Mouse (Mus musculus) heart, adult 18-20 months (tissue): ENCODE data around the gene Brox. TPM values are rescaled to one million over a fixed set of nuclear protein-coding genes. Genes with fewer than 3 reads are reported as not detected.

Experiments used
- DNase-seq, 2 experiments: peaks; one replicate each; pipeline ENCODE4 v3.0.0; 2021 to 2022; ENCODE audit warnings: mixed read lengths in 1 of 2
- total RNA-seq, 2 experiments: library from RNA; stranded (reverse); gene quantifications; 2 replicates each; pipeline ENCODE4 v1.2.3; 2021

The Brox gene
- total RNA-seq, 2 experiments from 2014 or later, result 29.4 to 31.9 TPM

DNA sequence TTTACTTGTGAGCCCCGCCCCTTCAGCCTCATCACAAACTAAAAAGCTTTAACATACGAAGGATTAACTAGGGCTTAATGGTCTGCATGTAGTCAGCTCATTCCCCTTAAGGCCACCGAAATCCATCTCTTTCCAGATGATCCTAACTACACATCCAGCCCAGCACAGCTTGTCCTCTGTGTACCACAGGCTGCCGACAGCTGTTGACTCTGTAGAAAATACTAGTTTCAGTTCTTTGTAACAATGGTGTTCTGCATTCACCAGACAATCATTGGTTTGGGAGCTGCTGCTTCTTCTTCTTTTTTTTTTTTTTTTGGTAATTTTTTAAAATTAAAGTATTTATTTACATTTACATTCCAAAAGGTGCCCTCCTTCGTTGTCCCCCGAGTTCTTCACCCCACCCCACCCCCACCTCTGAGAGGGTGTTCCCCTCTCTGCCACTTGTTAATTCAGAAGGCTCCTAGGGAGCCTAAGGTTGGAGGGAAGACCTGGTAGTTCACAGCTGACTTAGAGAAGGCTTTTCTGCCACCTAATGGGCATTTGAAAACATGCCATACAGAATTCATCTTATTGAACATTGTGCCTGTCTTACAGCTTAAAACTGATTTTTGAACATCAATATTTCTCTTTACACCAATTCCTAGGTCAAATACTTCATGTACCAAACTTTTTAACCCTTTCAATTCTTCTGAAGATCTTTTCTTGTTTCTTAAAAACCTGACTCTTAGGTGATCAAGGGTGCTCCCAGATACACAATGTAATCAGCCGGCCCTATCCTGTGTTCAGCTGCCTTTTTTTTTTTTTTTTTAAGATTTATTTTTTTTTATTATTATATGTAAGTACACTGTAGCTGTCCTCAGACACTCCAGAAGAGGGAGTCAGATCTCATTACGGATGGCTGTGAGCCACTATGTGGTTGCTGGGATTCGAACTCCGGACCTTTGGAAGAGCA lies 23.9 kb downstream of the Brox start:
- peak; percentile 15 to 16 for DNase-seq

DNA sequence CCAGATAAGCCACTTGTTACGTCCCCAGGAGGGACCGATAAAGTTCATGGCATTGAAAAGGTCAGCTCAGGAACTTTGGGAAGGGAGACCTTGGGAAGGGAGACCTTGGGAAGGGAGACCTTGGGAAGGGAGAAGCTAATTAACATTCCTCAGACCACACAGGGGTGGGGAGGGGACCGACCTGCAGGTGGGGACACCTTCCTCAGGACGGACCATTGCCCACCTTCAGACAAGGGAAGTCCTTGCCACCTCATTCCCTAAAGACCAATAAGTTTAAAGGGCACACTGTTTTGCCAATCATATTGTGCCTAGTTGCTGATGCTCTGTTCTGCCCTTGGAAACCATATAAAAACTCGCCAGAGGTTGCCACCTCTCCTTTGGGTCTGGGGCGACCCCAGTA lies 29.4 kb downstream of the Brox start:
- no peak for DNase-seq

DNA sequence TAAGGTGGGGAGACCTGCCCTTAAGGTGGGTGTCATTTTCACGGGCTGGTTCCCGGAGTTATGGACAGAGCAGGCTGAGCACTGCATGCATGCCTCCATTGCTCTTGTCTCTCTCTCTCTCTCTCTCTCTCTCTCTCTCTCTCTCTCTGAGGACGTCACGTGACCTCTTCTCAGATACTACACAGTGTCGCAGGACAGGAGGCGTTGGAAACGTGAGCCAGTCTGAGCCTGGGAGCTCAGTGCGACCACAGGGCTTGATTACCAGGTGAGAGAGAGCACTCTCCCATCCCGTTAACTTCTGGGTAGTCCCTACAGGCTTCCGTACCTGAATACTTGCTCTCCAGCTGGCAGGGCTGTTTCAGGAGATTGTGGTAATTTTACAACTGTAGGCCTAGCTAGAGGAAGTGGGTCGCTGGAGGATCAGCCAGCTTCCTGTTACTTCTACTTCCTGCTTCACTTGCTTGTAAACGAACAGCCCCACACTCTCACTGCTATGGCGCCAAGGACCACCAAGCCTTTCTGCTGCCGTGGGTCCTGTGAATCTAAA lies 31.1 kb downstream of the Brox start:
- peak in 1 of 2 experiments; percentile 17 for DNase-seq

DNA sequence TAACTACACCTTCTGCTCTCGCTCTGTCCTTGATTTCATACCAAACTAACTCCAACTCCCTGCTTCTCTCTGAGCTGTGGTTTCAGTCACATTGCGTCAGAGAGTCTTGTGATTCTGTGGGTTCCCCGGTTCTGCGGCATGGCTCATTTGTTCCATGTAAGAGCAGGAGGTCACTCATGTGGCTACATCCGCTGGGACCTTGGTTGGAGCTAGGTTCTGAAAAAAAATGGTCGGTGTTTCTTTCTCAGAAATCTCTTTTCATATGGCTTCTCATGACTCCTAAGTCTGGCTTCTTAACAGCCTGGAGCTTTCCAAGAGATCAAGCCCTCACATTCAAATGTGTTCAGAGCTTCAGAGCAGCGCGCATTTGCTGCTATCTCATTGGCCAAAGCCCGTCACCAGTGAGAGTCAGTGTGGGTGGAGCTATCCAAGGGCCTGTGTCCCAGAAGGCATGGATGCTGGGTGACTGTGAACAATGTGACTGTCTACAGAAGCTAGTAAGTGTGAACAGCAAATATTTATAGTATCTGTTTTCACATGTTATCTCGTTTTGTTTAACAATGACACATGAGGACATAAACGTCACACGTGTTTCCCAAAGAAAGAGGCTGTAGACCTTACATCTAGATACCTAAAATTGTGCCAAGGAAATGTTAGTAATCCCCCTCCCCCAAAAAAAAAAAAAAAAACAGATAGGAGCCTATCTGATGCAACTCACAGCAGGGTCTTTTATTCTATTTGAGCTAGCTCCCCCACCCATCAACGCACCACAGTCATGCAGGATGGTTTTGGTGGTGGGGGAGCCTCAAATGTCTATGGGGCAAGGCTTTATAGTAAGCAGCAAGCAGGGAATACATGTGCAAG lies 32.7 kb downstream of the Brox start:
- peak; percentile 23 to 56 for DNase-seq

DNA sequence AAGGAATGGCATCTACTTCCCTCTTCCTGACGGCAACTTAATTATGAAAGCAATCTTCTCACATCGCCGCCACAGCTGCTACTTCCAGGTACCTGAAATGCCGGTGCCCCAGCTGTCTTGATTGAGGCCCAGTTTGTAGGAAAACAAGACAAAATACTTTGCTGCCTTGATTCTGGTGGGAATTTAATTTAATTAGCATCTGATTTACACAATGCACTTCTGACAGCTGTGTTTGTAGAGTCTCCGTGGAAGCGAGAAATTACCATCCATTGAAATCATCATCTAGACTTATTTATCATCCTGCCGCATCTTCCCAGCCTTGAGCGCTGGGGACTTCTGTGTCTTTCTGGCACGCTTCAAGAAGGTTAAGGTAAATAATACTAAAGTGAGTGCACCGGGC lies 44.5 kb downstream of the Brox start:
- no peak for DNase-seq

GRCm38 (mm10) chr1:183251818-183252217 lies 45.3 kb downstream of the Brox start:
- DNase-seq, result no peak

GRCm38 (mm10) chr1:183250612-183251011 lies 46.5 kb downstream of the Brox start:
- DNase-seq, result no peak

- no peak for DNase-seq
Observed at GRCm38 (mm10) chr1:183248144-183248543, 48.9 kb downstream of the Brox start.

GRCm38 (mm10) chr1:183243293-183243692 lies 53.8 kb downstream of the Brox start:
- DNase-seq, result no peak

- DNase-seq, result peak; percentile 14 to 64
Observed at GRCm38 (mm10) chr1:183237901-183238300, 59.2 kb downstream of the Brox start.

DNA sequence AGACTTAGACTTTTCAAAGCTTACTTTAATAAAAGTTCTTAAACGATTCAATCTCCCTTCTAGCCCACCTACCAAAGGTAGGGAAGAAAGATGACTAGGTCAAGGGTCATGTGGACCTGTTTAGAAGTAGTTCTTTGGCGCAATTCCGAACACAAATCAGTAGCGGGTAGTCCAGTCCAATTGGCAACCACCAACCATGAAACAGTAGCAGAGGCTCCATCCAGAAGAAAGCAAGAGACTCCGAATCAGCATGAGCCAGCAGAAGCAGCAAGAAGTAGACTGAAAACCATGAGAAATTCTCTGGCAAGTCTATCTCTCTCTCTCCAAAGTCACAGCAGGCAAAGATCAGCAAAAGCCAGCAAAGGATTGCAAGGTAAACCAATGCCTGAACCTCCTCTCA lies 60.6 kb downstream of the Brox start:
- DNase-seq, result peak; percentile 35 to 48

- DNase-seq, result no peak
Observed at GRCm38 (mm10) chr1:183233679-183234174, 63.3 kb downstream of the Brox start.

- DNase-seq, result no peak
Observed at GRCm38 (mm10) chr1:183232985-183233678, 63.9 kb downstream of the Brox start.

DNA sequence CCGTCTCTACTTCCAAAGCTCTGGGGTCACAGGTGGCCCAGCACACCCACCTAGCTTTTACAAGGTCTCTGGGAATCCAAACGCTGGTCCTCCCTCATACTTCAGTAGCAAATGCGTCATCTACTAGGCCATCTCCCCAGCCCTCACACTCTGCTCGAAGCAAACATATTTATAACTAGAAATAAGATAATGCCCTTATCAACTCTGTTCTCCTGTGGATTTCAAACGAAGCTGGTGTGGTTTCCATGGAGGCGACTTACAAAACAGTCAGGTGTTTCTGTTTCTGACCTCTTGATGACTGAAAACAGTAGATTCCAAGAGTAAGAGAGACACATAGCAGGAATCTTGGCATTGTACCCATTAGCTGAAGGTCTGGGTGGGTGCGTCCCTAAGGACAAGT lies 69.6 kb downstream of the Brox start:
- DNase-seq, result no peak

Other genes starting within 250 kb of the Brox start
- 1 to 10 TPM; 7.6 to 8.3 TPM for gene Disp1, start 75.7 kb downstream of the Brox start, total RNA-seq
- gene Aida, start 679 bp downstream of the Brox start, total RNA-seq, result 10 to 100 TPM; 28.4 to 29.0 TPM
- gene Mia3, start 72.3 kb upstream of the Brox start, total RNA-seq, result 100 to 1,000 TPM; 111 to 137 TPM
- 10 to 100 TPM; 19.5 to 22.6 TPM for gene Taf1a, start 91.7 kb upstream of the Brox start, total RNA-seq
- not detected for gene Hhipl2, start 120.9 kb upstream of the Brox start, total RNA-seq